In genomic region chr5:92488961-92489360, GRCm38 (mm10) we compare ENCODE assay signal across 8 mouse cellular contexts. TPM values are rescaled to one million over a fixed set of nuclear protein-coding genes. Genes with fewer than 3 reads are reported as not detected.
DNase-seq lines count a peak whose midpoint lies in the region; ATAC-seq and TF ChIP-seq lines count a peak whose summit lies in the region.

No protein-coding gene starts in this region.

- TF ChIP-seq POLR2A in lung, adult 2 months (IDR thresholded peaks at IDR 0.05; ENCODE audit: borderline replicate concordance, extremely low read depth, low read depth, low read length) = no peak

- no peak for ATAC-seq in liver, postnatal 0 days
- ATAC-seq in forebrain, postnatal 0 days = peak; percentile 59
- ATAC-seq in megakaryocyte-erythroid progenitor cell, adult 5-6 weeks (replicated peaks; ENCODE audit: low FRiP score, low TSS enrichment, poor library complexity, severe bottlenecking) = no peak; the same call in 1 of the 2 replicates

- no peak for TF ChIP-seq EP300 in liver, postnatal 0 days (IDR thresholded peaks at IDR 0.05; ENCODE audit: low read depth)

- peak overlapping the region; percentile 26; the same call in 1 of the 2 replicates for H3K27ac ChIP-seq in liver, postnatal 0 days (ENCODE audit: low read depth)
- no peak overlapping the region for H3K27ac ChIP-seq in forebrain, postnatal 0 days (ENCODE audit: low read depth, low read length)

- peak; percentile 68 to 87 for DNase-seq in adrenal gland, adult (ENCODE audit: inconsistent age in 2 of 2, low spot score in 1 of 2)
- no peak for DNase-seq in adrenal gland, postnatal 4 days (ENCODE audit: low spot score in 2 of 2)
- no peak for DNase-seq in liver, postnatal 0 days
- DNase-seq in liver = no peak
- DNase-seq in forebrain, postnatal 0 days = no peak
- DNase-seq in lung, adult 2 months = peak; percentile 49
- no peak for DNase-seq in embryo, embryonic 11 days

- H3K4me2 ChIP-seq in liver, postnatal 0 days (ENCODE audit: low read depth, low read length) = no peak overlapping the region
- no peak overlapping the region for H3K4me2 ChIP-seq in forebrain, postnatal 0 days (ENCODE audit: low read depth)

- H3K9ac ChIP-seq in liver, postnatal 0 days (replicated peaks) = no peak overlapping the region
- H3K9ac ChIP-seq in forebrain, postnatal 0 days = no peak overlapping the region

- TF ChIP-seq CTCF in liver, postnatal 0 days (IDR thresholded peaks at IDR 0.05; ENCODE audit: low read depth) = no peak
- TF ChIP-seq CTCF in forebrain, postnatal 0 days (IDR thresholded peaks at IDR 0.05; ENCODE audit: low read depth) = no peak
- peak; percentile 37; the same call in 1 of the 2 replicates for TF ChIP-seq CTCF in lung, adult 2 months (IDR thresholded peaks at IDR 0.05; ENCODE audit: insufficient read depth, low read length)

- peaks cover 30% of the 10 kb centered on the region for H3K4me1 ChIP-seq in liver, postnatal 0 days (ENCODE audit: insufficient read depth)
- no peaks in the 10 kb centered on the region for H3K4me1 ChIP-seq in forebrain, postnatal 0 days (ENCODE audit: insufficient read depth)
- peaks cover 40% of the 10 kb centered on the region for H3K4me1 ChIP-seq in lung, adult 2 months (ENCODE audit: control insufficient read depth, insufficient read depth, low read length)

- peaks cover 10% of the 10 kb centered on the region; the same call in 1 of the 2 replicates for H3K36me3 ChIP-seq in liver, postnatal 0 days (replicated peaks; ENCODE audit: insufficient read depth, low read length)
- H3K36me3 ChIP-seq in forebrain, postnatal 0 days (ENCODE audit: insufficient read depth) = peaks cover 12% of the 10 kb centered on the region

- H3K27me3 ChIP-seq in liver, postnatal 0 days (ENCODE audit: insufficient read depth, low read length) = no peaks in the 10 kb centered on the region
- no peaks in the 10 kb centered on the region for H3K27me3 ChIP-seq in forebrain, postnatal 0 days (ENCODE audit: insufficient read depth, low read length)

- WGBS in liver, postnatal 0 days (ENCODE audit: insufficient replicate concordance) = 64% methylated on average over 7 of the region's 7 CpGs
- WGBS in forebrain, postnatal 0 days = 43% methylated on average over 7 of the region's 7 CpGs
- WGBS in lung, adult 2 months = 13% methylated on average over 7 of the region's 7 CpGs

- no peak overlapping the region for H3K4me3 ChIP-seq in liver, postnatal 0 days (ENCODE audit: low read depth, low read length)
- H3K4me3 ChIP-seq in forebrain, postnatal 0 days (ENCODE audit: low read depth, low read length) = no peak overlapping the region
- no peak overlapping the region for H3K4me3 ChIP-seq in lung, adult 2 months (replicated peaks; ENCODE audit: extremely low read depth, low read depth, low read length)

- no peaks in the 10 kb centered on the region; the same call in 1 of the 2 replicates for H3K9me3 ChIP-seq in liver, postnatal 0 days (ENCODE audit: low read length)
- H3K9me3 ChIP-seq in forebrain, postnatal 0 days (ENCODE audit: low read length) = no peaks in the 10 kb centered on the region

RNA-seq across cellular contexts. Expression of gene Scarb2, which starts 17.7 kb away (rescaled TPM):
- 10 to 100 TPM; 75.9 to 87.0 TPM for total RNA-seq in adrenal gland, postnatal 4 days (2021)
- polyA plus RNA-seq in liver, postnatal 0 days (2015; fragmentation: Nextera tagmentation; extraction: Ambion mirVana) = 16.3 and 16.5 TPM in 2 replicates
- total RNA-seq in forebrain, postnatal 0 days (2014; rRNA removed) = 123 and 149 TPM in 2 replicates
- polyA plus RNA-seq in forebrain, postnatal 0 days (2015; fragmentation: Nextera tagmentation; extraction: Ambion mirVana) = 19.4 and 23.1 TPM in 2 replicates
- polyA plus RNA-seq in lung, adult 2 months (2012; rRNA removed) = 55.1 and 59.1 TPM in 2 replicates
- total RNA-seq in megakaryocyte-erythroid progenitor cell, adult 5-6 weeks (2014; fragmentation: Nextera tagmentation) = 19.0 and 23.6 TPM in 2 replicates
- 52.6 and 58.0 TPM in 2 replicates for total RNA-seq in megakaryocyte-erythroid progenitor cell, adult 5-6 weeks (2017)

RNA-seq across cellular contexts. Expression of gene Nup54, which starts 53.9 kb away (rescaled TPM):
- 10 to 100 TPM; 48.8 to 53.0 TPM for total RNA-seq in adrenal gland, postnatal 4 days (2021)
- polyA plus RNA-seq in liver, postnatal 0 days (2015; fragmentation: Nextera tagmentation; extraction: Ambion mirVana) = 14.4 and 15.2 TPM in 2 replicates
- 80.1 and 94.5 TPM in 2 replicates for total RNA-seq in forebrain, postnatal 0 days (2014; rRNA removed)
- polyA plus RNA-seq in forebrain, postnatal 0 days (2015; fragmentation: Nextera tagmentation; extraction: Ambion mirVana) = 35.1 and 43.7 TPM in 2 replicates
- polyA plus RNA-seq in lung, adult 2 months (2012; rRNA removed) = 10.5 and 13.2 TPM in 2 replicates
- 75.8 and 80.0 TPM in 2 replicates for total RNA-seq in megakaryocyte-erythroid progenitor cell, adult 5-6 weeks (2014; fragmentation: Nextera tagmentation)
- total RNA-seq in megakaryocyte-erythroid progenitor cell, adult 5-6 weeks (2017) = 99.1 and 106 TPM in 2 replicates

Comparison
In these comparisons a context has a peak if more than half of its experiments do, and no peak if none do; other contexts are left out.
1. DNase-seq: peak in adrenal gland, adult (2 of 2) and lung, adult 2 months (single experiment); none in adrenal gland, postnatal 4 days (0 of 2), liver, postnatal 0 days (single experiment), liver (single experiment), forebrain, postnatal 0 days (single experiment) and embryo, embryonic 11 days (single experiment).